Mouse (Mus musculus): ENCODE data around the gene Anapc15.

DNA sequence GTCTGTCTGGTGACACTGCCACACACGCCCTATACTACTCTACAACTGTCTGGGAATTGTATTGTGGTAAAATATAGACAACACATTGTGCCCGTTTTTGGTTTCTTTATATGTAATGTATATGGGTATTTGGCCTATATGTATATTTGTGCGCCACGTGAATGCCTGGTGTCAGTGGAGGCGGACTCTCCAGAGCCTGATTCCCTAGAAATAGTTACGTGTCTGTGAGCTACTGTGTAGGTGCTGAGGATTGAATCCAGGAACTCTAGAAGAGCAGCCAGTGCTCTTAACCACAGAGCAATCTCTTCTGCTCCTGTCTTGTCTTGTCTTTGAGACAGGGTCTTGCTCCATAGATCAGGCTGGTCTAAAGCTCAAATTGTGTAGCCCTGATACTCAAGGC is 22.8 kb downstream of the Anapc15 start:
- no peak for TF ChIP-seq CTCF (IDR thresholded peaks at IDR 0.05; ENCODE audit: low read depth)
- no peak for TF ChIP-seq EP300 (optimal IDR thresholded peaks at IDR 0.05)

Measured in stomach, postnatal 0 days (tissue).